Mouse (Mus musculus) adrenal gland, adult 18-20 months (tissue): Measurements from ENCODE around the gene Rhbdf1. TPM values are rescaled to one million over a fixed set of nuclear protein-coding genes. Genes with fewer than 3 reads are reported as not detected.

ENCODE experiments used
- DNase-seq, 2 experiments: peaks; one replicate each; pipeline ENCODE4 v3.0.0; 2021 to 2022; ENCODE audit warnings: low spot score in 2 of 2
- total RNA-seq, 2 experiments: library from RNA; stranded (reverse); gene quantifications; 1 replicate in 1 of 2; 2 replicates in 1 of 2; pipeline ENCODE4 v1.2.3; 2021

The Rhbdf1 gene
- total RNA-seq, 2 experiments from 2014 or later: 22.8 to 28.8 TPM

DNA sequence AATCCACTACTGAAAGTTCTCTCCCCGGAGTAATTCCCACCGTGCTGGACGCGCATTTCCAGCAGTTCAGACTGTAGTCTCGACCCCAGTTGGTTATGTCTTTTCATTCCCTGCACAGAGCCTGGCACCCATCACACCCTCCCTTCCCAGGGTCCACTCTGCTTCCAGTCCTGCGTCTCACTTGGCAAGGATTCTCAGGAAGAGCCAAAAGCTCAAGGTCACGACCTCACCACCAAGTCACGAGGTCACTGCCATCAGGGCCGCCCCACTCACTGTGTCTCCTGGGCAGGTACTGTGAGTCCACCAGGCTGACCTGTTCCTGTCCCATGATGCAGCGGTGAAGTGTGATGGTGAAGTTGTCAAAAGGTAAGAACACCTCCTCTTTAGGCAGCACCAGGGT, 28.0 kb downstream of the Rhbdf1 start:
- DNase-seq: no peak

DNA sequence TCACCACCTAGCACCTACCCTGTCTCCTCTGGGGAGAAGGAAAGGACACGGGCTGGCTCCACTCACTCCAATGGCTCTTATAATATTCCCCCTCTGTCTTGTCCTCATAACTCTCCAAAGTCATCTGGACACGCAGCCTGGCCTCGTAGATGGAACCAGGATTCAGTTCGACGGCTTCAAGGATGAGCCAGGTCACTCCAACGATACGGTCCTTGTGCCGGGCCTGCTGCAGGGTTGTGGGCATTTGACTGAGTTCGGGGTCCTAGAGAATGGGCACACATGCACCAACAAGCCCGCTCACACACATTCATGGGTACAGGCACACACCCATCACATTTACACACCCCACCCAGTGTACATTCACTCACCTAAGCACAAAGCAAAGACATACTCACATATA, 28.9 kb downstream of the Rhbdf1 start:
- no peak for DNase-seq

DNA sequence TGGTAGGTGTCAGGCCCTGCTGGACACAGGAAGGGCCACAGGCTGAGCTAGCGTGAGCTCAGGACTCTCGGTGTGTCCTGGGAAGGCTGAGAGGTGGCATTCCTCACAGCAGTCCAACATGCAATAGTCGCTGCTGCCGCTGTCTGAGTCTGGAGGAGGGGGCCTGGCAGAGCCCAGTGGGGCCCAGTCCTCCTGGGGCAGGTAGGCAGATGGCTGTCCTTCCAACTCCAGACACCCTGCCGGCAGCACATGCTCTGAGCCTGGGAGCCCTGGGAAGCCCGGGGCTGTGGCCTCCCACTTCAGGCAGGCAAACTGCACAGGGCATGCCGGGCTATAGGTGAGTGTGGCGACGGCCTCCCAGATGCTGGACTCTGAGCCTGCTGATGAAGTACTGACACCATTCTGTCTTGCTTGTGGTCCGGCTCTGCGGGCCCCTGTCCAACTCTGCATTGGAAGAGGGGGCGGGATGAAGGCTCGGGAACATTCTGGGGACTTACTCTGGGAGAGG, 31.4 kb downstream of the Rhbdf1 start:
- DNase-seq: no peak

DNA sequence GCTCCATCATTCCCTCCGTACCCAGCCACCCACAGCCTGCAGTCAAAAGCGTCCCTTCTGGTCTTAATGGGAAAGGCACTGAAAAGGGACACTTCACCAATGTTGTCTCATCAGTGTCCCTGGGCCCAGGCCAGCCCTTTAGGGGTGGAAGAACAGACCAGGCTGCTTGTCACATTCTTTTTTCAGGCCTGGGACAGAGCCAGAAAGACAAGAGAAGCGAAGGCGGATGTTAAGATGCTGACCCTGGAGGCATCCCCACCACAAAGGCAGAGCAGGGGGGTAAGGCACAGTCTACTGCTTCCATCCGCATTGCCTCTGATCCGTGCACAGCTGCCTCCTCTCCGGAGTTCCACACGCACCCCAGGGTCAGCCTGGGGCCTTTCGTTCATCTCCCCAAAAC, 32.0 kb downstream of the Rhbdf1 start:
- DNase-seq: no peak

DNA sequence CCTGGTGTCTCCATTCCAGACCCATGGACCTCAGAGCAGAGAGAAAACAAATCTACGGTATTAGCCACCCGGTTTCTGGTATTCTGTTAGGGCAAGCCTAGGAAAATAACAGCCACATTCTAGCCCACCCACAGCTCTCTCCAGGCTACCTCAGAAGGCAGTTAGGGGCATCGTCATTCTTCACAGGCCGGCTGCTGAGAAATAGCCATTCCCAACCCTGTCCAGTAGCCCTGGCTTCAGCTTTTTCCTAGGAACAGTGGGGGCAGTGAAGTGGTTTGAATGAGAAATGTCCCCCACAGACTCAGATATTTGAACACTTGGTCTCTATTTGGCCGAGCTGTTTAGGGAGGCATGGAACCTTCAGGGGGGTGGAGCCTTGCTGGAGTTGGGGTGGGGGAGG, 32.7 kb downstream of the Rhbdf1 start:
- no peak for DNase-seq

DNA sequence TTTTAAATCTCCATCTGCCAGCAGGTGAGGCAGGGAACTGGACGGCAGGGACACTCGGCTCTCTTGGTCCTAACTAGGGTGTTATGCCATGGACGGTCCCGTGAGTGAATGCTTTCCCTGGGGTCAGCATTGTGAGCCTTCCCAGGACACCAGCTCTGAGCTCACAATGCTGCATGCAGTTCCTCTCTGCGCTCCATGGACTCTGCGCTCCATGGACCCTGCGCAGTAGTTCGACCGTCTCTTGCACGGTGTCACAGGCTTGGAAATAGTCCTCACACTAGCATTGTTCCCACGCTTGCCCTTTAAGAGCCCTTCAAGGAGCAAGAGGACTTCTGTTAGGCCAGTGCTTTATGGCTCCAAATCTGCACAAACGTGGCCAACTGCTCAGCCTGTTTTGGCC, 33.2 kb downstream of the Rhbdf1 start:
- DNase-seq: no peak

DNA sequence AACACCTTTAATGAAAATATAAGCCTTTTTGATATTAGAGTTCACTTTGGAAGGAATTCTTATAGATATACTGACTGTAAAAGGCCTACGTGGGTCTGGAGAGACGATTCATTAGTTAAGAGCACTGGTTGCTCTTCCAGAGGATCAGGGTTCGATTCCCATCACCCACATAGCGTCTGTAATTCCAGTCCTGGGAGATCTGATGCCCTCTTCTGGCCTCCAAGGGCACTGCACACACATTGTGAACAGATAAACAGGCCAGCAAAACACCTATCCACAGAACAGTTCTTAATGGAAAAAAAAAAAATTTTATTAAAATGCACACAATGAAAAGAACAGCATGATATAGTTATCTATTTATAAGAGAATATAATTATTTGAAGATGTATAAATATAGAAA, 34.8 kb downstream of the Rhbdf1 start:
- no peak for DNase-seq

DNA sequence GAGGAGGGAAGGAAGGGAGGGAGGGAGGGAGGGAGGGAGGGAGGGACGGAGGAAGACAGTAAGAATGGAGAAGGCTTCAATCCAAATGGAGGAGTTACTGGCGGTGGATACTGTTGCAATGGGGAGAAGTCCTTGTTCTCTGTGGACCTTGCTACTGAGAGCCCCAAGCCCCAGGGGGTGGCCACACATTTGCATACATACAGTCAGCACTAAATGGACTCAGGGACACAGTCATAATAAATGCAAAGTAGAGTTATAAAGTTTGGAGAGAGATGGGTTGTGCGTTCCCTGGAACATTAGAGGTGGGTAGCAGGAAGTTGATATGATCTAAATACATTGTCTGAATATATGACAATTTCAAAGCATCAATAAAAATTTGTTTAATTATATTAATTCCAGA, 36.1 kb downstream of the Rhbdf1 start:
- DNase-seq: no peak

DNA sequence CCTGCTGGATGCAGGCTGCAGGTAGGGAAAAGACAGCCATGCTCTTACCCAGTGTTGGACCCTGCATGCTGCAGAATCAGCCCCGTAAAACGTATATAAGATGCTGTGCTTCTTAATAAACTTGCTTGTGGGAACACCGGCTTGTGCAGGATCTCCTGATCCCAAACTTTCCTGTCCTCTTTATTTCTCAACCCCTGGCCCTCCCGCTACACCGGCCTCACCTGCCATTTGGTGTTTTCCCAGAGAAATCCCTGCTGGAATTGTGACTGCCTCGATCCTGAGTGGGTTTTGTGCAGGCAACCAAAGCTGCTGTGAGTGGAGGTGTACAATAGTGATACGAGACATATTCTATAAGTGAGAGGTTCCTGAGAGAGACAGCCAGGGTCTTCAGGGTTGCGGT, 37.6 kb downstream of the Rhbdf1 start:
- no peak for DNase-seq

DNA sequence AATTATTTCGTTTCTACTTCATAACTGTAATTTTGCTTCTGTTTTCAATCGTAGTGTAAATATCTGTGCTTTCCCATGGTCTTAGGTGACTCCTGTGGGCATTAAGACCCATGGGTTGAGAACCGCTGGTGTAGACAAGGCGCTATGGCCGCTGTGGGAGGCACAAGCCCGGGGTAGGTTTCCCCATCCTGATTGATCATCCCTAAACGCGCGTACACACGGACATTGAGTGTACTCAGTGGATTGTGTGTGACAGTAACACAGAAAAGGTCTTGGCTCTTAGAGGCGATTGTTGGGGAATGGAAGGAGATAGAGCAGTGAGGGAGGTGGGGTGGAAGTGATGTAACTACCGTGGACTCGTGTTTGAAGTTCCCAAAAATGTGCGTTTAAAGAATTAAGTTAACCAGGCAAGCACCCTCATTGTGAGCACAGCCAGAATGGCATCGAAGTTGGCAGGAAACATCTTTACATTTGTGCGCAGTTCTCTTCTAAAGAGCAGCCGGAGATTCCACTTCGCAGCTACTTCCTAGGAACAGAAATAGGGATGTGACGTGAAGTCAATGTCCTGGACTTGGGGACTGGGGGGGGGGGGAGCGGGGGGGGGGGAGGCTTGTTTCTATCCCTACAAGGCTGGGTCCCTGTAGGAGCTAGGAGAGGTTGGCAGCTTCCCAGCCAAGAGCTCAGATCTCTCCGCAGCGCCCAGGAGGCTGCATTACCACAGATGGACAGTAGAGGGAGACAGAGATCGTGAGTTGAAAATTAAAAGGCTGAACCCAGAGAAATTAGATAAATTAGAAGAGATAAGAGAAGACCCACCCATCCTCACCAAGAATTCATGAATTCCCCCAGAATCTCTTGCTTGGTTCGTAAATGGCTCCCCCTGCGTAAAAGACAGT, 39.9 kb downstream of the Rhbdf1 start:
- peak; percentile 83 to 87 for DNase-seq

DNA sequence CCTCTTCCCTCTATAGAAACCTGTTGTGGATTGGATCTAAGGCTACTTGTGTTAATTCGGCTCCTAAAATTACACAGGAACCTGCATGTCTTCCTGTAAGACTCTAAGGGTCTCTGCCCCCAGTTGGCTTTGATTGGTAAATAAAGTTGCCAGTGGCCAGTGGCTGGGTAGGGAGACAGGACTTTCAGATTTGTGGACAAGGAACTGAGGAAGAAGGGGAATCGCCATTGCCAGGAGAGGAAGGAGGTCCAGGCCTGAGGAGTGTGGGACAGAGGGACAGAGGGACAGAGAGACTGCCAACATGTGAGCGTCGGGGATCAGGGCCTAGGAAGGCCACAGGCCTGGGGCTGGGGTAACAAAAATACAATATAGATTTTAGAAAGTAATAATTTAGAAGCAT, 40.9 kb downstream of the Rhbdf1 start:
- no peak for DNase-seq

DNA sequence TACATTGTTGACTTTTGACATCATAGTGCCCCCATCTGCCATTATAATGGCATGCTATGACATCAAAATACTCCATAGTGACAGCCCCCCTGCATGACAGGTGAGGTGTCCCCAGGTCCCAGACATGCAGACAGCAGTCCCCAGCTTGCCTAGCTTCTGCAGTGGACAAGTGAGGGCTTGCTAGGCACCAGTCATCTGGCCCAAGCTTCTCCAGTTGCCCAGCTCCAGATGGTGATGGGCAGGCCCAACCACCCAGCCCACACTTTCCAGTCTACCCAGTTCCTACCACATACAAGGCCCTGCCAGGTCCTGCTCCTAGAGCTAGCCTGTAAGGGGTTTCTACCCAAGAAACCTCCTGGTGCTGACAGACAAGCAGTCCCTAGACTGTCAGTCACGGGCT, 43.6 kb downstream of the Rhbdf1 start:
- DNase-seq: no peak

DNA sequence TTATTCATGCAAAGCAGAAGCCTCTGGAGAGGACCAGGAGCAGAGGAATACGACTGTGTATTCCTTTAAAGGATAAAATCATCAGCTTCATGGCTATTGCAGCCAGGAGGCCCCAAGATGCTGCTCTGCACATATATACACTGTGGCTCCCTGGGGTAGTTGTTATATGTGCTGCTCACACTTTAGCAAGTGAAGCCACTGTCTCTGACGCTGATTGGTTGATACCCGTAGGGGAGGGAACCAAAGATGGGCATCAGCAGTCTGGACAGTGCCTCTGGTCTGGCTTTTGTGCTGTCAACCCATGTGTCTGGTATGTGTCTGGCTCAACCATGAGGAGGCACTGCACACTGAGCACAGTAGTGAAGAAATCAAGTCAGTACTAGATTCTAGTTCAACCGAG, 55.4 kb downstream of the Rhbdf1 start:
- no peak for DNase-seq

DNA sequence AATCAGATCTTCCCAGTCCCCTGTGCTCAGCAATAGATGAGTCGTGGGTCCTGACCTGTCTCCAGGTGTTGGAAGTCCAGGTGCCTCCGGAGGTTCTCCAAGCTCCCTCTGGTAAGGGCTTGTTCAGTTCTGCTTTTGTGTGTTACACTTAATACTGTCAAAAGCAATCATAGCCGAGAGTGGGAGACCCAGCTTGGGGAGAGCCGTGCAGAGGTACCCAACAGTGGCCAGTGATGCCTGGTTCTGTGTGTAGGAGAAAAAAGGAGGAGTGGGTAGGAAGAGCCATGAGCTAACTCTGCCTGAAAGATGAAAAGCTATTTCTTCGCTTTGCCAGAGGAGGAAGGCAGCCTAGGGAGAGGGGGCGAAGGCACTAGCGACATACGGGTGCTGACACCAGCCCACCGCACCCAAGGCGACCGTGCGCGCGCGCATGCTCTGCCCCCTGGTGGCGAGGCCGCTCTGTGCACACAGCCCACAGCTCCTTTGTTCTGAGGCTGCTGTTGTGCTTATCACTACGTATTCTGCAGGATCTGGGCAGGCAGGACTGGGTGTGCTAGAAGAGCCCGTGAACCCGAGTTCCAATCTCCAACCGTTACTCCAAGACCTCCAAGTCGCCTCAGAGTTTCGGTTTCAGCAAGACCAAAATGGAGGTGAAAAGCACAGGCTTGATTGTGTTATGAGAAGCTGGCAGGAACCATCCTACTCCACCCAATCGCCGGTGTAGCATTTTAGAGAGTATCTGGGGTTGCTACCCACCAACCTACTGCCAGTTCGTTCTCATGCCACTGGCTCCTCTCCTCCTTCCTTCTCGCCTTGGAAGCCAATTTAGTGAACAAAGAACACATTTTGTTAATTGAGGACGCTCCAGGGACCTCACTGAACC, 59.9 kb downstream of the Rhbdf1 start:
- peak; percentile 73 to 76 for DNase-seq

DNA sequence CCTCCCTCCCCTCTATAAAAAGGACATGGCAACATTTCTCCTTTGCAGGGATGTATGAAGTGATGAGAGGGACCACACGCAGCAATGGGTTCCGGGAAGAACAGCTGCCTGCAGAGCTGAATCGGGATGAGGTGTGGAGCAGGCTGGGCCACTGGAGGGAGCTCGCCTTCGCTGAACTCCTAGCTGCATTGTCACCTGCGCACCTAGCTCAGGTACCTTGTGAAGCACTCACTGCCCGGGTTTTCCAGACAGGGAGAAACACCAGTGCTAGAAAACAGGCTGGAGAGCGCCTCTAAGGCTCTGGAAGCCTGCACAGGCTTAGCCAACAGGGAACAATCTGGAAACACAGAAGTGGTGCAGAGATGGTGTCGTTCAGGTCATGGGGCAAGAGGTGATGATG, 60.6 kb downstream of the Rhbdf1 start:
- DNase-seq: no peak

DNA sequence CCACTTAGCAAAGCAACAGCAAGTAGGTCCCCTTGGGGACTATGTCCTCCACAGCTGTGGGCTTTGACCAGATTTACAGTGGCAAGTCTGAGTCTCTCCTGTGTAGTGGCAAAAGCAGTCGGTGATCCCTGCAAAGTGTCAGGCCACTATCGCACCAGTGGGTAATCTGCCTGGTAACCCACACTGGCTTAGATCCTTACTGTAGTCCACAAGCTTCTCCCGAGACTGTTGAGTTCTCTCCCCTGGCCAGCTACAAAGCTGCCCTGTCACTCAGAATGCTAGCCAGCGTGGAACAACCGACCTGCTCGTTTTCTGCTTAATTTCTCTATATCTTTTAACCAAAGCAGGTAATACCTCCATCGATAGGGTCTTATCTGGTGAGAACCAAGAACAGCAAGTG, 61.8 kb downstream of the Rhbdf1 start:
- DNase-seq: no peak

Other genes with a start within 250 kb of the Rhbdf1 start
- 10 to 100 TPM; 32.0 to 51.2 TPM for gene Nsg2, start 221.8 kb downstream of the Rhbdf1 start, total RNA-seq
- under 1 TPM; 0.10 to 0.32 TPM for gene Il9r, start 22.0 kb downstream of the Rhbdf1 start, total RNA-seq
- 10 to 100 TPM; 13.1 to 18.5 TPM for gene Snrnp25, start 16.9 kb downstream of the Rhbdf1 start, total RNA-seq
- gene Mpg, start 4.2 kb upstream of the Rhbdf1 start, total RNA-seq: 10 to 100 TPM; 17.1 to 20.3 TPM
- gene Nprl3, start 45.4 kb upstream of the Rhbdf1 start, total RNA-seq: 10 to 100 TPM; 52.8 to 64.2 TPM
- not detected for gene Hba-x, start 54.1 kb upstream of the Rhbdf1 start, total RNA-seq
- 1,000 to 10,000 TPM; 1,892 to 5,977 TPM for gene Hba-a1, start 61.2 kb upstream of the Rhbdf1 start, total RNA-seq
- gene Hbq1b, start 64.7 kb upstream of the Rhbdf1 start, total RNA-seq: not detected
- gene Hba-a2, start 74.2 kb upstream of the Rhbdf1 start, total RNA-seq: 1,000 to 10,000 TPM; 1,371 to 4,495 TPM
- gene Hbq1a, start 77.8 kb upstream of the Rhbdf1 start, total RNA-seq: not detected
- gene Sh3pxd2b, start 125.5 kb upstream of the Rhbdf1 start, total RNA-seq: 10 to 100 TPM in 1 of 2 experiments, 1 to 10 TPM in 1; 9.8 to 11.2 TPM
- 10 to 100 TPM; 13.4 TPM for gene Ubtd2, start 233.1 kb upstream of the Rhbdf1 start, total RNA-seq